9 mouse cellular contexts compared by ENCODE assay signal in genomic region chr8:44025926-44026325, GRCm38 (mm10).
A peak's percentile ranks its signal among the peaks of the same experiment; 100 is the strongest.
DNase-seq lines count a peak whose midpoint lies in the region; ATAC-seq and TF ChIP-seq lines count a peak whose summit lies in the region.
"Had no signal": no experiment of that assay in that cellular context is flagged by ENCODE, and none has a peak within 500 bp of the region (broad histone marks: within the 10 kb centered on the region; RNA-seq: fewer than 3 reads in every experiment).

No protein-coding gene starts in this region.

- no peaks in the 10 kb centered on the region for H3K27me3 ChIP-seq in heart, embryonic 10.5 days (ENCODE audit: insufficient read depth, poor library complexity, severe bottlenecking)
- H3K27me3 ChIP-seq in Patski, result no peaks in the 10 kb centered on the region
- H3K27me3 ChIP-seq: limb, embryonic 15.5 days had no signal

- intact Hi-C loops in left cerebral cortex, postnatal 14 days (cut with DNase I), result no loop called here

- H3K4me3 ChIP-seq in heart, embryonic 10.5 days, result no peak overlapping the region
- H3K4me3 ChIP-seq: limb, embryonic 15.5 days had no signal

- 24% methylated on average over 3 of the region's 3 CpGs for WGBS in heart, embryonic 10.5 days

- in situ Hi-C loops in Patski (cut with MboI; ENCODE audit: low pct_unique_long_range_greater_than_20kb), result loop anchor here (10.0 kb wide), 2 partner anchors 339 to 909 kb away; partner anchors contain the start of gene Fat1

- no peaks in the 10 kb centered on the region for H3K36me3 ChIP-seq in heart, embryonic 10.5 days
- H3K36me3 ChIP-seq: limb, embryonic 15.5 days had no signal

- no peak overlapping the region for H3K27ac ChIP-seq in heart, embryonic 10.5 days
- H3K27ac ChIP-seq: limb, embryonic 15.5 days had no signal

- DNase-seq in heart, postnatal 4 days, result peak; percentile 62
- no peak for DNase-seq in heart, embryonic 10.5 days (ENCODE audit: low spot score)
- DNase-seq in 416B (ENCODE audit: low read depth) (peak; percentile 13), Patski (ENCODE audit: low read depth, low spot score) (no peak)
- DNase-seq in left cerebral cortex, postnatal 14 days (ENCODE audit: low spot score in 2 of 2), result peak; percentile 57 to 72
- DNase-seq in right cerebral cortex, postnatal 10 days (ENCODE audit: low spot score in 2 of 2), result peak; percentile 66 to 75
- no peak for DNase-seq in spleen, postnatal 14 days (ENCODE audit: low spot score in 2 of 2)

- no peak for ATAC-seq in Patski
- 0 out of 2 replicates have a peak, but pooled peaks have one; percentile 36 for ATAC-seq in common myeloid progenitor, adult 5-6 weeks (replicated peaks; ENCODE audit: low read depth, poor library complexity, severe bottlenecking)

- no peaks in the 10 kb centered on the region for H3K4me1 ChIP-seq in heart, embryonic 10.5 days
- H3K4me1 ChIP-seq: limb, embryonic 15.5 days had no signal

- CTCF ChIA-PET in Patski (lab: Charles Lee), result interaction anchor here (1.1 to 2.5 kb wide), 2 partner anchors 14 to 69 kb away, joined by 3 to 7 read pairs; no protein-coding TSS in a partner anchor

- TF ChIP-seq CTCF in Patski (IDR thresholded peaks at IDR 0.05), result peak; percentile 72

- POLR2A ChIA-PET in Patski (lab: Charles Lee), result interaction anchor here (0.8 kb wide), 1 partner anchor 127 kb away, joined by 3 read pairs; no protein-coding TSS in a partner anchor

- no peaks in the 10 kb centered on the region for H3K9me3 ChIP-seq in heart, embryonic 10.5 days
- H3K9me3 ChIP-seq: limb, embryonic 15.5 days had no signal

Comparison
In these comparisons a context has a peak if more than half of its experiments do, and no peak if none do; other contexts are left out.
1. DNase-seq: peak in heart, postnatal 4 days (single experiment), 416B (single experiment), left cerebral cortex, postnatal 14 days (2 of 2) and right cerebral cortex, postnatal 10 days (2 of 2); none in heart, embryonic 10.5 days (single experiment), Patski (single experiment) and spleen, postnatal 14 days (0 of 2).